Mouse (Mus musculus) thymus, adult 2 months (tissue): ENCODE data around the gene Sox6.

Experiments used
- CTCF ChIP-seq: fragments of 200-500 bp; IDR thresholded peaks from 2 replicates; pipeline ENCODE4 v1.5.1; 2012; ENCODE audit warnings: mild to moderate bottlenecking, control low read depth, low read length, moderate library complexity, borderline replicate concordance; ENCODE audit not compliant: control insufficient read depth, poor library complexity, insufficient read depth; ENCODE audit errors: extremely low read depth
- POLR2A ChIP-seq: fragments of 200-500 bp; IDR thresholded peaks from 2 replicates; pipeline ENCODE4 v1.6.1; 2012; ENCODE audit warnings: mild to moderate bottlenecking, low read length, control low read depth, moderate library complexity; ENCODE audit not compliant: control insufficient read depth, poor library complexity, insufficient read depth; ENCODE audit errors: extremely low read depth

GRCm38 (mm10) chr7:115645272-115645970, 393.2 kb downstream of the Sox6 start:
- no peak for TF ChIP-seq CTCF
- TF ChIP-seq POLR2A: no peak
